Mouse (Mus musculus) kidney, adult 8-10 months (tissue): Measurements from ENCODE around the gene Rps6kl1.
A peak's percentile ranks its signal among the peaks of the same experiment; 100 is the strongest.

Experiments
- DNase-seq, 2 experiments: peaks; one replicate each; pipeline ENCODE4 v3.0.0; 2022

The Rps6kl1 gene

GRCm38 (mm10) chr12:85135513-85136470 is 15.3 kb downstream of the Rps6kl1 start:
- DNase-seq = no peak

GRCm38 (mm10) chr12:85134043-85134794 is 16.8 kb downstream of the Rps6kl1 start:
- no peak for DNase-seq

- no peak for DNase-seq
Measured at GRCm38 (mm10) chr12:85131361-85131760, 19.7 kb downstream of the Rps6kl1 start.

- no peak for DNase-seq
Measured at GRCm38 (mm10) chr12:85129426-85129978, 21.6 kb downstream of the Rps6kl1 start.

- DNase-seq = peak; percentile 80 to 85
Measured at GRCm38 (mm10) chr12:85126986-85127603, 24.0 kb downstream of the Rps6kl1 start.

- no peak for DNase-seq
Measured at GRCm38 (mm10) chr12:85124751-85125150, 26.3 kb downstream of the Rps6kl1 start.

GRCm38 (mm10) chr12:85123645-85124044 is 27.4 kb downstream of the Rps6kl1 start:
- DNase-seq = no peak

- no peak for DNase-seq
Measured at GRCm38 (mm10) chr12:85123108-85123530, 27.9 kb downstream of the Rps6kl1 start.

GRCm38 (mm10) chr12:85121806-85122459 is 29.1 kb downstream of the Rps6kl1 start:
- DNase-seq = no peak

- DNase-seq = no peak
Measured at GRCm38 (mm10) chr12:85115678-85116077, 35.4 kb downstream of the Rps6kl1 start.

GRCm38 (mm10) chr12:85113917-85114316 is 37.1 kb downstream of the Rps6kl1 start:
- DNase-seq = no peak

- DNase-seq = peak; percentile 64
Measured at GRCm38 (mm10) chr12:85113337-85113736, 37.7 kb downstream of the Rps6kl1 start.

- DNase-seq = peak; percentile 37 to 41
Measured at GRCm38 (mm10) chr12:85112550-85113251, 38.4 kb downstream of the Rps6kl1 start.

- peak; percentile 79 to 86 for DNase-seq
Measured at GRCm38 (mm10) chr12:85110698-85111592, 40.1 kb downstream of the Rps6kl1 start, which contains the start of the genes Prox2 and Dlst. Gene Prox2, minus strand, starts transcription at chr12:85110759. Gene Dlst, plus strand, starts transcription at chr12:85110833.

- DNase-seq = no peak
Measured at GRCm38 (mm10) chr12:85110011-85110697, 40.9 kb downstream of the Rps6kl1 start.

- DNase-seq = no peak
Measured at GRCm38 (mm10) chr12:85109426-85109825, 41.6 kb downstream of the Rps6kl1 start.

GRCm38 (mm10) chr12:85108643-85109042 is 42.4 kb downstream of the Rps6kl1 start:
- no peak for DNase-seq

- no peak for DNase-seq
Measured at GRCm38 (mm10) chr12:85106292-85106691, 44.8 kb downstream of the Rps6kl1 start.

- DNase-seq = peak in 1 of 2 experiments; percentile 55
Measured at GRCm38 (mm10) chr12:85104789-85105188, 46.3 kb downstream of the Rps6kl1 start.

GRCm38 (mm10) chr12:85103096-85103495 is 48.0 kb downstream of the Rps6kl1 start:
- peak; percentile 48 to 61 for DNase-seq
